Mouse (Mus musculus) granulocyte monocyte progenitor cell, adult 5-6 weeks (primary cell): ENCODE data around the gene Farsb. TPM values are rescaled to one million over a fixed set of nuclear protein-coding genes. Genes with fewer than 3 reads are reported as not detected.
"Not testable (repeated sequence)": the region's sequence is repeated elsewhere in the genome, so short reads cannot be mapped to it uniquely, and the experiment has no call there.

ENCODE experiments used
- ATAC-seq: replicated peaks from 2 replicates; pipeline ENCODE4 v1.8.0; 2016; ENCODE audit warnings: mild to moderate bottlenecking, moderate TSS enrichment, inconsistent platforms; ENCODE audit not compliant: poor library complexity, severe bottlenecking
- total RNA-seq, 2 experiments: library from RNA; stranded (forward) in 1 of 2; stranded (reverse) in 1 of 2; fragments of 200-712, 200-1000 nt in 1 of 2; fragments of >200 nt in 1 of 2; fragmentation: Nextera tagmentation in 1 of 2; gene quantifications; 2 replicates each; pipeline ENCODE4 v1.2.3; 2014 to 2017

Farsb gene
- total RNA-seq (2014; fragmentation: Nextera tagmentation) (81.3 and 85.3 TPM in 2 replicates), total RNA-seq (2017) (75.1 and 85.1 TPM in 2 replicates)

- ATAC-seq: peak; percentile 76
Observed at GRCm38 (mm10) chr1:78488752-78489492, at the start of gene Farsb. TSS of gene Farsb (minus strand) at chr1:78488897.

- ATAC-seq: no peak
Observed at GRCm38 (mm10) chr1:78538396-78538795, 49.7 kb upstream of the Farsb start.

GRCm38 (mm10) chr1:78537494-78538010 lies 48.9 kb upstream of the Farsb start:
- peak; percentile 96 for ATAC-seq

GRCm38 (mm10) chr1:78536310-78537164 lies 47.8 kb upstream of the Farsb start:
- peak; percentile 63 for ATAC-seq

DNA sequence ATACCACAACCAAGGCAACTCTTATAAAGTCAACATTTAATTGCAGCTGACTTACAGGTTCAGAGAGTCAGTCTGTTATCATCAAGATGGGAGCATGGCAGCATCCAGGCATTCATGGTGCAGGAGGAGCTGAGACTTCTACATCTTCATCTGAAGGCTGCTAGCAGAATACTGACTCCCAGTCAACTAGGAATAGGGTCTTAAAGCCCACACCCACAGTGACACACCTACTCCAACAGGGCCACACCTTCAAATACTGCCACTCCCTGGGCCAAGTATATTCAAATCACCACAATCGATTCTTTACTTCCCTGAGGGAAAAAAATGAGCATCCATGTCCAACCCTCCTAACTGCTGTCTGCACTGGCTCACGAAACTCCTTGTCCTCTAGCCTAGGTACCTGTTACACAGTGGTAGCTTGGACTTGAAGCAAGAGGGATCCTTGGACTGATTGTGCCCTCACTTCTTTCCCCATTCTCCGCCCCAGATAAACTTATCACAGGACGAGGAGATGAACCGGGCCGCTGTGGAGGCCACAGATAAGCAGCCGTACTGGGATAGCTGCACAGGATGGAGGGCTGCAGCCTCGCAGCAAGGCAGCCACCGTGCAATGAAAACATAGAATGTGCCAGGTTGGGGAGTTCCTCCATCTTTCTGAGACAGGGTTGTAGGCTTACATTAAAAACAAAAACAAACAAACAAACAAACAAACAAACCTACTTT lies 45.9 kb upstream of the Farsb start:
- ATAC-seq: no peak

DNA sequence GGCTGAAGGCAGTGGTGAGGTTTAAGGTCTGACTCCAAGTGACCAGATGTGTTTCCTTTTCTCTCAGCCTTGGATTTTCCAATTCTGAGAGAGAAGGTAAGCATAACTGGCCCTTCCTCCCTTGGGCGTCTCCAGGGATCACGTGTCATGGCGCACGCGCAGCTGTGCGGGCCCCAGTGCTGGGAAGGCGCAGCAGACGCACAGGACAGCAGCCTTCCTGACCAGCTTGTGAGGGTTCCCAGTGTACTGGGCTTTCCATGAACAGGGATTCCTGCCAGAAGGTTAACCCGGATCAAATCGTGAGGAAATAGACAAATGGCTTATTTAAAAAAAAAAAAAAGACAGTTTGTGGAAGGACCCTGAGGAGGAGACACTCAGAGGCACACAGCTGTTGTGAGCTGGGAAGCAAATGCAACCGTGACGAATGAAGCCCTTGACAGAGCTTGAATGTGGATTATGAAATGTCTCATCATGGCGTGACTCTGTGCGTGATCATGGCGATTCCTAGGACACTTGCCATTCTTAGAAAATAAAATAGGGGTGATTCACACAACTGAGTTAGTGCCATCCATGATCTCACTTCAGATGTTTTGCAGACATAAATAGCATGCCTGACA lies 43.6 kb upstream of the Farsb start:
- no peak for ATAC-seq

- no peak for ATAC-seq
Observed at GRCm38 (mm10) chr1:78530500-78531215, 42.0 kb upstream of the Farsb start.

- ATAC-seq: no peak
Observed at GRCm38 (mm10) chr1:78529011-78529410, 40.3 kb upstream of the Farsb start.

- no peak for ATAC-seq
Observed at GRCm38 (mm10) chr1:78528356-78528755, 39.7 kb upstream of the Farsb start.

GRCm38 (mm10) chr1:78525189-78525886 lies 36.6 kb upstream of the Farsb start:
- ATAC-seq: peak; percentile 99

DNA sequence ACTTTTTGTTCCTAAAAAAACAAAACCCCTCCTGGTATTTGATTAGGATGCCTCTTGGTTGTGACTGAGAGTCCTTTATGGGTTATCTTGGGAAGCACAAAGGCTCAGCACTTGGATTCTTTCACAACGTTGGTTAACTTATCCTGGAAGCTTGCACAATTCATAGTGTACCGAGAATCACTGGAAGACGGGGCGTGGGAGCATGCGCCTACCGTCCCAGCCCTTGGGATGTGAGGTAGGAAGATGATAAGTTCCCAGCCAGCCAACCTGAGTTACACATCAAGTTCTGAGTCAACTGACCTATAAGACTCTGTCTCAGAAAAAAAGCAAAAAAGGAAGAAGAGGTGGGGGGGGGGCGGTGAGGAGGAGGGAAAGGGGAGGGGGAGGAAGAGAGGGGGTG lies 30.2 kb upstream of the Farsb start:
- ATAC-seq: no peak

- ATAC-seq: no peak
Observed at GRCm38 (mm10) chr1:78512756-78513155, 24.1 kb upstream of the Farsb start.

GRCm38 (mm10) chr1:78511621-78512160 lies 23.0 kb upstream of the Farsb start, which contains the start of gene BC035947:
TSS of gene BC035947 (minus strand) at chr1:78512158.
- peak; percentile 50 for ATAC-seq

DNA sequence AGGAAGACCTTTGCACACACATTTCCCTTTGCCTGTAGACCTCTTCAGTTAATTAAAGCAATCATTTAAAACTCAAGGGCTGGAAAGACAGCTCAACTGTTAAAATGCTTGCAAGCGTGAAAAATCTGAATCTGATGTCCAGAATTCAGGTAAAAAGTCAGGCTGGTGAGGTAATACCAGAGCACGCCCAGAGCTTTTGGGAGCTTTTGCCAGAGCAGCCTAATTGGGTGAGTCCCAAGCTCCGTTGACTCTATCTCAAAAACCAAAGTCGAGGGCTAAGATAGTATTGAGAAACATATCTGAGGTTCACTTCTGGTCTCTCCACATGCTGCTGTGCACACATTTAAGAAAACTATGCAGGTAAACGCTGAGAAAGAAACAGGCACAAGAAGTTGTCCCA lies 22.2 kb upstream of the Farsb start, which contains the start of gene Mogat1:
Mogat1 (plus strand) TSS at position 130 of the 400 bp plus-strand sequence.
- no peak for ATAC-seq

GRCm38 (mm10) chr1:78507137-78507536 lies 18.4 kb upstream of the Farsb start:
- ATAC-seq: no peak; the same call in 1 of the 2 replicates

DNA sequence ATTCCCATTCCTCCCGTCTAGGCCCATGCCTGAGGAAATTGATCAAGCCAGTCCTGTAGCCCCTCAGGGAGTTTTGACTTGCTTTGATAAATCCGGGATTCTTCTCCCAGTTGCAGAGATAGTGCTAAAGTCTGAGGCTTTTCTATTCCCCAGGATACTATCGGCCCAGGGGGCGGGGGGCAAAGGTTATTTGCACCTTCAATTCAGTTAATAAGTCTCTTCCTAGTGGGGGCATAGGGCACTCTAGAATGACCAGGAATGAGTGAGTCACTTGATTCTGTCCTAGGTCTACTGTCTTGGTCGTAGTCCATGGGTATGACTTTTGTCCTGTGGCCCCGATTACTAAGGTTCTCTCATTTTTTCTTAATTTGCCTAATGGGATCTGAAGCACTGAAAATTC lies 13.8 kb upstream of the Farsb start:
- no peak for ATAC-seq

GRCm38 (mm10) chr1:78501856-78502255 lies 13.2 kb upstream of the Farsb start:
- not testable (repeated sequence) for ATAC-seq

- no peak for ATAC-seq
Observed at GRCm38 (mm10) chr1:78501036-78501435, 12.3 kb upstream of the Farsb start.
